Mouse (Mus musculus) limb, embryonic 14.5 days (tissue): ENCODE results near the gene Slc5a5. TPM values are rescaled to one million over a fixed set of nuclear protein-coding genes. Genes with fewer than 3 reads are reported as not detected.

ENCODE experiments used
- ATAC-seq: fragments of 200-750 bp; cut with Nextera tagmentation; 2 replicates; pipeline ENCODE4 v1.8.0; 2017; ENCODE audit warnings: low read depth, moderate number of reproducible peaks, moderate TSS enrichment; ENCODE audit not compliant: low FRiP score
- DNase-seq: peaks from one replicate; pipeline ENCODE4 v3.0.0-alpha.2; 2015; ENCODE audit warnings: low spot score
- H3K27ac ChIP-seq: fragments of 300-500 bp; sonication (generic); replicated peaks from 2 replicates; pipeline ENCODE4 v1.5.1; 2014; ENCODE audit warnings: low read depth, mild to moderate bottlenecking, low read length, moderate library complexity, mixed read lengths
- H3K27me3 ChIP-seq: fragments of 300-500 bp; sonication (generic); 2 replicates; pipeline ENCODE4 v1.6.1; 2014; ENCODE audit warnings: low read length, mixed read lengths; ENCODE audit not compliant: control insufficient read depth, insufficient read depth
- H3K36me3 ChIP-seq: fragments of 300-500 bp; sonication (generic); 2 replicates; pipeline ENCODE4 v1.6.1; 2014; ENCODE audit warnings: mild to moderate bottlenecking, low read length, moderate library complexity, mixed read lengths; ENCODE audit not compliant: control insufficient read depth, insufficient read depth
- H3K4me1 ChIP-seq: fragments of 300-500 bp; sonication (generic); 2 replicates; pipeline ENCODE4 v1.6.1; 2014; ENCODE audit warnings: antibody characterized with exemption, low read length, mixed read lengths; ENCODE audit not compliant: control insufficient read depth, insufficient read depth
- H3K4me2 ChIP-seq: fragments of 300-500 bp; sonication (generic); replicated peaks from 2 replicates; pipeline ENCODE4 v1.6.1; 2014; ENCODE audit warnings: low read depth, mild to moderate bottlenecking, low read length, moderate library complexity; ENCODE audit not compliant: severe bottlenecking
- H3K4me3 ChIP-seq: fragments of 300-500 bp; sonication (generic); replicated peaks from 2 replicates; pipeline ENCODE4 v1.5.1; 2014; ENCODE audit warnings: low read length
- H3K9ac ChIP-seq: fragments of 300-500 bp; sonication (generic); 2 replicates; pipeline ENCODE4 v1.6.1; 2014; ENCODE audit warnings: mild to moderate bottlenecking, low read depth, low read length, moderate library complexity; ENCODE audit not compliant: severe bottlenecking
- H3K9me3 ChIP-seq: fragments of 300-500 bp; sonication (generic); 2 replicates; pipeline ENCODE4 v1.6.1; 2016; ENCODE audit warnings: low read length; ENCODE audit not compliant: control insufficient read depth
- POLR2A ChIP-seq: fragments of 200-500 bp; IDR thresholded peaks from 2 replicates; pipeline ENCODE4 v1.8.0; 2012; ENCODE audit warnings: inconsistent platforms, mild to moderate bottlenecking, moderate library complexity, borderline replicate concordance; ENCODE audit not compliant: insufficient read depth, insufficient read length; ENCODE audit errors: extremely low read depth
- WGBS: fragments of 180-500 bp; shearing (Covaris S2); extraction: QIAGEN DNeasy Blood & Tissue Kit; methylation state at CpG from one replicate; pipeline ENCODE4 v1.1.7; 2014; 5-methylcytosine and 5-hydroxymethylcytosine counted together
- polyA plus RNA-seq, 2 experiments: library from polyadenylated mRNA; depleted of rRNA in 1 of 2; stranded (reverse) in 1 of 2; unstranded in 1 of 2; fragments of >200 nt; fragmentation: Nextera tagmentation in 1 of 2; extraction: Ambion mirVana in 1 of 2; gene quantifications; 2 replicates each; pipeline versions ENCODE4 v1.2.1 to v1.2.3; 2012 to 2014

The Slc5a5 gene
- polyA plus RNA-seq, 2 experiments = 0.83 to 1.4 TPM

- H3K9me3 ChIP-seq = no peaks in the 10 kb centered on the region
- H3K4me1 ChIP-seq = 0 out of 2 replicates have a peak, but pooled peaks cover 3% of the 10 kb centered on the region
- H3K9ac ChIP-seq = no peak overlapping the region
- ATAC-seq = no peak
- H3K4me2 ChIP-seq = no peak overlapping the region
- DNase-seq = no peak
- no peaks in the 10 kb centered on the region for H3K36me3 ChIP-seq
- no peak overlapping the region for H3K27ac ChIP-seq
- H3K4me3 ChIP-seq = no peak overlapping the region
- TF ChIP-seq POLR2A = no peak
- 81% methylated on average over 5 of the region's 5 CpGs for WGBS
- no peaks in the 10 kb centered on the region for H3K27me3 ChIP-seq
These were observed 49.3 kb downstream of the Slc5a5 start for GRCm38 (mm10) chr8:70843214-70843773.

GRCm38 (mm10) chr8:70842484-70842883 is 50.1 kb downstream of the Slc5a5 start:
- H3K4me1 ChIP-seq = 0 out of 2 replicates have a peak, but pooled peaks cover 3% of the 10 kb centered on the region
- H3K4me3 ChIP-seq = no peak overlapping the region
- no peaks in the 10 kb centered on the region for H3K9me3 ChIP-seq
- H3K9ac ChIP-seq = no peak overlapping the region
- H3K36me3 ChIP-seq = no peaks in the 10 kb centered on the region
- ATAC-seq (no peak), DNase-seq (no peak)
- no peak overlapping the region for H3K27ac ChIP-seq
- TF ChIP-seq POLR2A = no peak
- no peaks in the 10 kb centered on the region for H3K27me3 ChIP-seq
- 71% methylated on average over 25 of the region's 25 CpGs for WGBS
- no peak overlapping the region for H3K4me2 ChIP-seq

- ATAC-seq = no peak
- Histone ChIP-seq H3K27ac (no peak overlapping the region), H3K4me3 (no peak overlapping the region)
These were observed 51.1 kb downstream of the Slc5a5 start for GRCm38 (mm10) chr8:70841147-70842072.

GRCm38 (mm10) chr8:70840590-70840989 is 52.0 kb downstream of the Slc5a5 start:
- TF ChIP-seq POLR2A = no peak
- DNase-seq (no peak), ATAC-seq (no peak)
- 64% methylated on average over 9 of the region's 10 CpGs for WGBS
- Histone ChIP-seq H3K4me3 (no peak overlapping the region), H3K27me3 (no peaks in the 10 kb centered on the region), H3K9ac (no peak overlapping the region), H3K4me2 (no peak overlapping the region), H3K36me3 (peaks cover 12% of the 10 kb centered on the region; the same call in 1 of the 2 replicates), H3K4me1 (0 out of 2 replicates have a peak, but pooled peaks cover 3% of the 10 kb centered on the region), H3K27ac (no peak overlapping the region), H3K9me3 (no peaks in the 10 kb centered on the region)

More at GRCm38 (mm10) chr8:70841147-70842072, 51.1 kb downstream of the Slc5a5 start:
- H3K4me1 ChIP-seq = 0 out of 2 replicates have a peak, but pooled peaks cover 3% of the 10 kb centered on the region
- no peaks in the 10 kb centered on the region for H3K9me3 ChIP-seq
- TF ChIP-seq POLR2A = no peak
- no peaks in the 10 kb centered on the region for H3K27me3 ChIP-seq
- WGBS = 39% methylated on average over 22 of the region's 22 CpGs
- H3K4me2 ChIP-seq = no peak overlapping the region
- peak; percentile 82 for DNase-seq
- H3K9ac ChIP-seq = no peak overlapping the region
- 0 out of 2 replicates have a peak, but pooled peaks cover 6% of the 10 kb centered on the region for H3K36me3 ChIP-seq
